Mouse (Mus musculus): ENCODE data around the gene Prkcd. TPM values are rescaled to one million over a fixed set of nuclear protein-coding genes. Genes with fewer than 3 reads are reported as not detected.
A peak's percentile ranks its signal among the peaks of the same experiment; 100 is the strongest.

Prkcd gene
- polyA plus RNA-seq, 2 experiments, result 46.1 to 105 TPM

DNA sequence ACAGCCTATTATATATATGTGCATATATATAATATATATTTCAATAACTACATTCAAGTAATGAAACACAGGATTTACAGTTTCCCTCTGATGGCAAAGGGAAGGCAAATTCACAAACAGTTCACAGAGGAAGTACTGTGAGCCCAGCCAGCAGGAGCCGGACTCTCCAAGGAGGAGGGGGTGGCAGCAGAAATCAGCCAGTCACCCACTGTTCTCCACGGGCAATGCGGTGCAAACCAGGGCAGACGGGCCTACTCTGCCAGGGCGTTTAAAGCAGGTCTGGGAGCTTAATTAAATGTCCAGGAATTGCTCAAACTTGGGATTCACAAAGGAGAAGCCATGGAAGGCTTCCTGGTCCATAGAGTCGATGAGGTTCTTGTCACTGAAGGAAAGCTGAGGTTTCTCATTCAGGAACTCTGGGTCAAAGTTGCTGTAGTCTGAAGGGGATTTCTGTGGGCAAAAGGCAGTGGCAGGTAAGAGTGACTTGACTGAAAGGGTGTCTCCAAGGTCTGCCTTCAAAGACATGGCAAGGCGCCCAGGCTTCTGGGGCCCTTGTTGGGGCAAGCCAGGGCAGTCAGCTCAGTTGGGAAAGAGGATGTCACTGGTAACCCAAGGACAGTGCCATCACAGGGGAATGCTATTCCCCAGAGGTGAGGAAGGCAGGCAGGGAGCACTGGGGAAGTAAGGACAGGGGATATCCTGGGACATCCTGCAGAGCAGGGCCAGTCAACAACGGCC is 30.3 kb downstream of the Prkcd start:
- Histone ChIP-seq H3K36me3 (ENCODE audit: control insufficient read depth, insufficient read depth, low read length) (peaks cover 51% of the 10 kb centered on the region), H3K9me3 (ENCODE audit: control insufficient read depth, low read length) (no peaks in the 10 kb centered on the region), H3K4me2 (replicated peaks; ENCODE audit: low read depth, low read length, severe bottlenecking) (no peak overlapping the region), H3K27me3 (ENCODE audit: control insufficient read depth, insufficient read depth, low read length) (no peaks in the 10 kb centered on the region), H3K27ac (replicated peaks; ENCODE audit: low read depth, low read length) (no peak overlapping the region), H3K4me3 (replicated peaks; ENCODE audit: low read length) (no peak overlapping the region), H3K4me1 (ENCODE audit: control insufficient read depth, insufficient read depth, low read length) (peaks cover 21% of the 10 kb centered on the region), H3K9ac (ENCODE audit: low read depth, low read length, severe bottlenecking) (no peak overlapping the region)
- 81% methylated on average over 8 of the region's 8 CpGs for WGBS
- ATAC-seq (ENCODE audit: low FRiP score, low read depth), result no peak
- no peak for DNase-seq (ENCODE audit: low spot score)
- no peak for TF ChIP-seq POLR2A (IDR thresholded peaks at IDR 0.05; ENCODE audit: borderline replicate concordance, extremely low read depth, insufficient read depth, insufficient read length)

DNA sequence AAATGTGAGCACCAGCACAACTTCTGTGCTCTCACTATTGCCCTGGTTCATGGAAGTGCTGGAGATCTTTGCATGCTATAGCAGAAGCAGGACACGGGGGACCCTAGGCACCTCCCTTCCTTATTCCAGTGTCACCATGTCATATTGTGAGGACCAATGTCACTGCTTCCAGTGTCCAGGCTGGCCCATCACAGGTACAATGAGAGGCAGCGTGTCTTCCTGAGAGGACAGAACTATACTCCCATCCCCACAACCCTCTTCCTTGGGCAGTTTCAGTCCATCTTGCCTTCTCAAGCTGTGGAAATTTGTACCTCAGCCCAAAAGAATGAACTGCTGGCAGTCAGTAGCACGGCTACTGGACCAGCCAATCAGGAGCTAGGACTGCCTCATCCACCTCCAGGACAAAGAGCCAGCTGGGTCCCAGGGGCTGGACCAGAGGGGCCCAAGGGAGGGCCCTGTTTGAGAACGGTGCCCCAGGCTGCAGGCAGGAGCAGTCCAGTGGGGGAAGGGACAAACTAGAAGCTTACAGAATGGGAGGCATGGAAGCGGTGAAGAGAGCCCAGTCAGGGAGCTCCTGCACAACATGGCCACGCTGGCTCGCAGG is 31.8 kb downstream of the Prkcd start:
- H3K4me2 ChIP-seq (replicated peaks; ENCODE audit: low read depth, low read length, severe bottlenecking), result no peak overlapping the region
- H3K9ac ChIP-seq (ENCODE audit: low read depth, low read length, severe bottlenecking), result no peak overlapping the region
- peaks cover 21% of the 10 kb centered on the region for H3K4me1 ChIP-seq (ENCODE audit: control insufficient read depth, insufficient read depth, low read length)
- no peak for TF ChIP-seq POLR2A (IDR thresholded peaks at IDR 0.05; ENCODE audit: borderline replicate concordance, extremely low read depth, insufficient read depth, insufficient read length)
- H3K27me3 ChIP-seq (ENCODE audit: control insufficient read depth, insufficient read depth, low read length), result no peaks in the 10 kb centered on the region
- H3K9me3 ChIP-seq (ENCODE audit: control insufficient read depth, low read length), result no peaks in the 10 kb centered on the region
- H3K36me3 ChIP-seq (ENCODE audit: control insufficient read depth, insufficient read depth, low read length), result peaks cover 40% of the 10 kb centered on the region
- peak; percentile 74 for ATAC-seq (ENCODE audit: low FRiP score, low read depth)
- WGBS, result 41% methylated on average over 7 of the region's 7 CpGs
- peak overlapping the region; percentile 84 for H3K27ac ChIP-seq (replicated peaks; ENCODE audit: low read depth, low read length)
- DNase-seq (ENCODE audit: low spot score), result peak; percentile 67
- H3K4me3 ChIP-seq (replicated peaks; ENCODE audit: low read length), result no peak overlapping the region

DNA sequence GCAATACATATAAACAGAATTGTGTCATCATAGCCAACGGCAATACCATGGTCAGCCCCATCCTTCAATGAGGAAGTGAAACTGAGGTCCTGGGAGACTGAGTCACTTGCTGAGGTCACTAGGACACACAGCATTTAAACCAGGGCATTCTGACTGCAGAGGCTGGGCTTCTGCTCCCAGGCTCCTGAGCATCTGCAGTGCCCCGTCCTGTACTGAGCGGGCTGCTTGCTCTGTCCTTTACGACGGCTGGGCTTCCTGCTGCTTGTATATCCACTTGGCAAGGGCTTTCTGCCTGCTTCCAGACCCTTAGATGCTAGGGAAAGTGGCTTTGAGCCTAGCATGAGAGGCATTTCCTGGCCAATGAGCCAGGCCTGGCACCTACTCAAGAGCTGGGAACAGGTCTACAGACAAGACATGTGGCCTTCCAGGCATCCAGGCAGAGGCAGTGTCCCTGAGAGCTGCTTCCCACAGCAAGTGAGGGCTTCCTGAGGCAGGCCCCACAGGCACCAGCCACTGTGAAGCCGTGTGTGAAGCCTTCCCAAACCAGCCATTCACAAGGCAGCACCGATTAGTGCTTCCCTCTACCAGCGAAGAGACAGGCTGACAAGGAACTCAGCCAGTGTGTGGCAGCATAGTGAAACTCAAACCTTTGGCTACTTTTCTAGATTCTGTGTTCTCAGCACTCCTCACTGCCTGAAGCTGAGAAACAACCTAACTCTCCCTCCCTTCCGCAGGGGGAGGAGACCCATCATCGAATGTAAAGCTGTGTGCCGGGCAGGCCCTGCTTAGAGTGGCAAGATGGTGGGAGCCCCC is 32.5 kb downstream of the Prkcd start:
- no peaks in the 10 kb centered on the region for H3K27me3 ChIP-seq (ENCODE audit: control insufficient read depth, insufficient read depth, low read length)
- WGBS, result 20% methylated on average over 11 of the region's 11 CpGs
- peaks cover 33% of the 10 kb centered on the region for H3K36me3 ChIP-seq (ENCODE audit: control insufficient read depth, insufficient read depth, low read length)
- peak; percentile 27; the same call in 1 of the 2 replicates for ATAC-seq (ENCODE audit: low FRiP score, low read depth)
- TF ChIP-seq POLR2A (IDR thresholded peaks at IDR 0.05; ENCODE audit: borderline replicate concordance, extremely low read depth, insufficient read depth, insufficient read length), result no peak
- DNase-seq (ENCODE audit: low spot score), result peak; percentile 68
- H3K9ac ChIP-seq (ENCODE audit: low read depth, low read length, severe bottlenecking), result peak overlapping the region; percentile 31; the same call in 1 of the 2 replicates
- H3K9me3 ChIP-seq (ENCODE audit: control insufficient read depth, low read length), result no peaks in the 10 kb centered on the region
- H3K4me3 ChIP-seq (replicated peaks; ENCODE audit: low read length), result no peak overlapping the region
- peaks cover 21% of the 10 kb centered on the region for H3K4me1 ChIP-seq (ENCODE audit: control insufficient read depth, insufficient read depth, low read length)
- H3K27ac ChIP-seq (replicated peaks; ENCODE audit: low read depth, low read length), result peak overlapping the region; percentile 84
- H3K4me2 ChIP-seq (replicated peaks; ENCODE audit: low read depth, low read length, severe bottlenecking), result no peak overlapping the region

DNA sequence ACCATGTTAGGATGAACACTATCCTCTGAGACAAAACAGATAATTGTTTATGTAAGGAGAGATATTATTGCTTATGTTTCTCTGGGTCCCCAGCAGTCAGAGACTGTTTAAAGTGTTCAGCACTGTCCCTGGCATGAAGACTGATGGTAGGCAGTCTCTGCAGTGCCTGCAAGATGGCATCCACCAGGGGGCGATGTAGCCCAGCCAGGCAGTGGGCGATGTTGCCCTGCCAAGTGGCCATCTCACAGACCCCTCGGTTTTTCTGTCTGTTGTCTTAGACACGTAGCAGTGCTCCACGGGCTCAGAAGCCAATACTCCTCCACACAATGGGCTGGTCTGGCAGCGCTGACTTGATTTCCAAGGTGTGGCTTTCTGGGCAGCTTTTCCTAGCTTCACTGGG is 34.6 kb downstream of the Prkcd start:
- TF ChIP-seq POLR2A (IDR thresholded peaks at IDR 0.05; ENCODE audit: borderline replicate concordance, extremely low read depth, insufficient read depth, insufficient read length), result no peak

DNA sequence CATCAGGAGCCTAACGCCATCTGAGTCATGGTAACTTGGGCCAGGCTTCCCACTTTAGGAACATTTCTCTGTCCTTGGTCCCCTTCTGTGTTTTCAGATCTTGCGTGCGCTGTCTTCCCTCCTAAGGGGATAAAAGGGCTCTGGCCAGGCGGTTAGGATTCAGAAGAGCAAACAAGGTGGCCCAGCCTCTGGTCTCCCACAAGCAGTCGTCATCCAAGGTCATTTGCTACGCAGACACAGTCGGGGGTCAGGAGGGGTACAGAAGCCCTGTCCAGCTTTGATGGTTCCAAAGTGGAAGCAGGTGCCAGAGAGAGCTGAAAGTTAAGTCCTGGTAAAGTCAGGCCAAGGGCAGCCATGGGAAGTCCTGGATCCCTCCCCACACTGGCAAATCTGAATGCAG is 35.1 kb downstream of the Prkcd start:
- ATAC-seq (ENCODE audit: low FRiP score, low read depth) (no peak), DNase-seq (ENCODE audit: low spot score) (no peak)
- Histone ChIP-seq H3K9ac (ENCODE audit: low read depth, low read length, severe bottlenecking) (no peak overlapping the region), H3K4me3 (replicated peaks; ENCODE audit: low read length) (no peak overlapping the region), H3K9me3 (ENCODE audit: control insufficient read depth, low read length) (no peaks in the 10 kb centered on the region), H3K36me3 (ENCODE audit: control insufficient read depth, insufficient read depth, low read length) (peaks cover 10% of the 10 kb centered on the region), H3K4me1 (ENCODE audit: control insufficient read depth, insufficient read depth, low read length) (peaks cover 33% of the 10 kb centered on the region), H3K4me2 (replicated peaks; ENCODE audit: low read depth, low read length, severe bottlenecking) (no peak overlapping the region), H3K27me3 (ENCODE audit: control insufficient read depth, insufficient read depth, low read length) (no peaks in the 10 kb centered on the region), H3K27ac (replicated peaks; ENCODE audit: low read depth, low read length) (no peak overlapping the region)
- 60% methylated on average over 7 of the region's 7 CpGs for WGBS
- TF ChIP-seq POLR2A (IDR thresholded peaks at IDR 0.05; ENCODE audit: borderline replicate concordance, extremely low read depth, insufficient read depth, insufficient read length), result no peak

More for the DNA sequence above, 34.6 kb downstream of the Prkcd start:
- ATAC-seq (ENCODE audit: low FRiP score, low read depth) (no peak), DNase-seq (ENCODE audit: low spot score) (peak; percentile 68)
- WGBS, result 17% methylated on average over 6 of the region's 6 CpGs
- H3K27ac ChIP-seq (replicated peaks; ENCODE audit: low read depth, low read length), result no peak overlapping the region
- no peak overlapping the region for H3K4me2 ChIP-seq (replicated peaks; ENCODE audit: low read depth, low read length, severe bottlenecking)
- H3K9me3 ChIP-seq (ENCODE audit: control insufficient read depth, low read length), result no peaks in the 10 kb centered on the region
- H3K27me3 ChIP-seq (ENCODE audit: control insufficient read depth, insufficient read depth, low read length), result no peaks in the 10 kb centered on the region
- H3K36me3 ChIP-seq (ENCODE audit: control insufficient read depth, insufficient read depth, low read length), result peaks cover 12% of the 10 kb centered on the region
- H3K4me1 ChIP-seq (ENCODE audit: control insufficient read depth, insufficient read depth, low read length), result peaks cover 33% of the 10 kb centered on the region
- no peak overlapping the region for H3K9ac ChIP-seq (ENCODE audit: low read depth, low read length, severe bottlenecking)
- H3K4me3 ChIP-seq (replicated peaks; ENCODE audit: low read length), result no peak overlapping the region

Data from limb, embryonic 14.5 days (tissue).